Mouse (Mus musculus) kidney, adult 2 months (tissue): ENCODE data around the gene Ffar1. TPM values are rescaled to one million over a fixed set of nuclear protein-coding genes. Genes with fewer than 3 reads are reported as not detected.

ENCODE experiments used
- DNase-seq: peaks from one replicate; pipeline ENCODE4 v3.0.0; 2021
- H3K27ac ChIP-seq: fragments of 200-500 bp; 2 replicates; pipeline ENCODE4 v1.5.1; 2012; ENCODE audit warnings: low read depth, low read length, control low read depth, inconsistent platforms; ENCODE audit not compliant: insufficient read depth
- H3K27me3 ChIP-seq: fragments of 200-500 bp; replicated peaks from 2 replicates; pipeline ENCODE4 v1.6.1; 2012; ENCODE audit warnings: mild to moderate bottlenecking, moderate library complexity, low read length, inconsistent platforms; ENCODE audit not compliant: control insufficient read depth, insufficient read depth
- H3K36me3 ChIP-seq: fragments of 200-500 bp; 2 replicates; pipeline ENCODE4 v1.6.1; 2012; ENCODE audit warnings: mild to moderate bottlenecking, moderate library complexity, low read length, inconsistent platforms; ENCODE audit not compliant: control insufficient read depth, insufficient read depth
- H3K4me1 ChIP-seq: fragments of 200-500 bp; 2 replicates; pipeline ENCODE4 v1.6.1; 2011; ENCODE audit warnings: low read length; ENCODE audit not compliant: control insufficient read depth, insufficient read depth
- H3K4me3 ChIP-seq: fragments of 200-500 bp; 2 replicates; pipeline ENCODE4 v1.5.1; 2011; ENCODE audit warnings: mild to moderate bottlenecking, low read depth, low read length, control low read depth; ENCODE audit not compliant: insufficient read depth
- CTCF ChIP-seq: fragments of 200-500 bp; conservative IDR thresholded peaks from 2 replicates; pipeline ENCODE4 v1.5.1; 2011; ENCODE audit warnings: low read depth, mild to moderate bottlenecking, control low read depth, low read length, moderate library complexity, mixed read lengths; ENCODE audit not compliant: insufficient read depth, insufficient read length
- POLR2A ChIP-seq: fragments of 200-500 bp; IDR thresholded peaks from one replicate; pipeline ENCODE4 v1.6.1; 2011; ENCODE audit warnings: low read depth, low read length, control low read depth
- WGBS: fragments of 180-500 bp; shearing (Covaris S2); methylation state at CpG from one replicate; pipeline ENCODE4 v1.1.7; 2018; 5-methylcytosine and 5-hydroxymethylcytosine counted together
- polyA plus RNA-seq: library from polyadenylated mRNA; depleted of rRNA; stranded (reverse); fragments of >200 nt; gene quantifications from 2 replicates; pipeline ENCODE4 v1.2.3, GENCODE M21; 2012

Ffar1 gene
- polyA plus RNA-seq, 1 experiment, result 0.48 TPM

GRCm38 (mm10) chr7:30851421-30851820, 9.9 kb downstream of the Ffar1 start:
- 78% methylated on average over 1 of the region's 1 CpGs for WGBS
- Histone ChIP-seq H3K36me3 (no peaks in the 10 kb centered on the region), H3K4me3 (no peak overlapping the region), H3K4me1 (peaks cover 24% of the 10 kb centered on the region), H3K27me3 (no peaks in the 10 kb centered on the region), H3K27ac (no peak overlapping the region)
- TF ChIP-seq CTCF (no peak), POLR2A (no peak)
- DNase-seq, result no peak

- Histone ChIP-seq H3K27ac (peak overlapping the region; percentile 90), H3K27me3 (no peaks in the 10 kb centered on the region), H3K4me3 (no peak overlapping the region), H3K36me3 (no peaks in the 10 kb centered on the region), H3K4me1 (peaks cover 25% of the 10 kb centered on the region)
- DNase-seq, result no peak
- WGBS, result 69% methylated on average over 6 of the region's 6 CpGs
- TF ChIP-seq POLR2A (no peak), CTCF (no peak)
Observed at GRCm38 (mm10) chr7:30847934-30848333, 13.4 kb downstream of the Ffar1 start.

DNA sequence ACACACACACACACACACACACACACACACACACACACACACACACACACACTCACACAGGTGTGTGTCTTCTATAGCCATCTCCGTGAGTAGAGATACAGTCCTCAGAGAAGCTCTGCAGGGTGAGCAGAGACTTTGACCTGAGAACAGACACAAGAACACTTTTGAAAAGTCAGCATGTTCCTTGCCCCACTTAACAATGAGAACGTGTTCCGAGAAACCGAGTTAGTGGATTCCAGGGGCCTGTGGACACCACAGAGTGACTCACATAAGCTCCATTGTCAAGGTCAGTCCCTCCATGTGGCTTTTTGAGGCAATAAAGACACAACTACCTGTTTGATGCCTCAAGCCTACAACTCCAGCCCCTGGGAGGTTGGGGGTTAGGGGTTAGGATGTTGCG, 14.0 kb downstream of the Ffar1 start:
- DNase-seq, result peak; percentile 87
- peak overlapping the region; percentile 55; the same call in 1 of the 2 replicates for H3K27ac ChIP-seq

DNA sequence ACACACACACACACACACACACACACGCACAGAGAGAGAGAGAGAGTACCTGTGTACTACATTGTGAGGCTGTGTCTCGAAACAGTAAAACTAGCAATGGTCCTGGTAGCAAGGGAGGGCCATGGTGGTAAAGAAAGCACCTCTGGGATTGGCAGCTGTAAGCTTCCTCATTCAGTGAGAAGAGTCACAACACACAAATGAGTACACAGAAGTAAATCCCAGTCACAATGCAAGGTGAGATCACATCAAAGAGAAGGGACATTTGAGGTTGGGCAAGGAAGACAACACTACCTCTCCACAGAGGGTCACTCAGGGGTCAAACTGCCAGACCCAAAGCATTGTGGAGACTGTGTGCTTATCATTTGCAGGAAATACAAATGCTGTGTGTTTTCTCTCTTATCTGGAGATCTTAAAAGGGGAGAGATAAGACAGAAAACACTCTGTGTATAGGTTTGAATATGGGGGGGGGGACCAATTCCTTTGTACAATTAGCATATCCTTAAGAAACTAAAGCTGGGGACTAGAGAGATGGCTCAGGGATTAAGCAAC, 14.8 kb downstream of the Ffar1 start:
- Histone ChIP-seq H3K4me1 (peaks cover 27% of the 10 kb centered on the region), H3K27ac (peak overlapping the region; percentile 55; the same call in 1 of the 2 replicates), H3K36me3 (no peaks in the 10 kb centered on the region), H3K27me3 (no peaks in the 10 kb centered on the region), H3K4me3 (no peak overlapping the region)
- TF ChIP-seq POLR2A (no peak), CTCF (no peak)
- 87% methylated on average over 2 of the region's 2 CpGs for WGBS
- DNase-seq, result no peak

More for the DNA sequence above, 14.0 kb downstream of the Ffar1 start:
- Histone ChIP-seq H3K4me1 (peaks cover 25% of the 10 kb centered on the region), H3K4me3 (no peak overlapping the region), H3K36me3 (no peaks in the 10 kb centered on the region), H3K27me3 (no peaks in the 10 kb centered on the region)
- TF ChIP-seq POLR2A, result no peak
- TF ChIP-seq CTCF, result no peak
- 57% methylated on average over 5 of the region's 5 CpGs for WGBS

GRCm38 (mm10) chr7:30844676-30845297, 16.6 kb downstream of the Ffar1 start:
- H3K27ac ChIP-seq, result no peak overlapping the region
- WGBS, result 52% methylated on average over 7 of the region's 7 CpGs
- DNase-seq, result no peak
- no peak for TF ChIP-seq POLR2A
- TF ChIP-seq CTCF, result no peak
- no peaks in the 10 kb centered on the region for H3K36me3 ChIP-seq
- no peaks in the 10 kb centered on the region for H3K27me3 ChIP-seq
- H3K4me1 ChIP-seq, result peaks cover 21% of the 10 kb centered on the region
- no peak overlapping the region for H3K4me3 ChIP-seq

- no peaks in the 10 kb centered on the region for H3K27me3 ChIP-seq
- no peak for DNase-seq
- no peaks in the 10 kb centered on the region for H3K36me3 ChIP-seq
- no peak overlapping the region for H3K4me3 ChIP-seq
- no peak overlapping the region for H3K27ac ChIP-seq
- TF ChIP-seq CTCF (no peak), POLR2A (no peak)
- peaks cover 7% of the 10 kb centered on the region; the same call in 1 of the 2 replicates for H3K4me1 ChIP-seq
- WGBS, result 82% methylated on average over 5 of the region's 5 CpGs
Observed at GRCm38 (mm10) chr7:30842092-30842491, 19.3 kb downstream of the Ffar1 start.

DNA sequence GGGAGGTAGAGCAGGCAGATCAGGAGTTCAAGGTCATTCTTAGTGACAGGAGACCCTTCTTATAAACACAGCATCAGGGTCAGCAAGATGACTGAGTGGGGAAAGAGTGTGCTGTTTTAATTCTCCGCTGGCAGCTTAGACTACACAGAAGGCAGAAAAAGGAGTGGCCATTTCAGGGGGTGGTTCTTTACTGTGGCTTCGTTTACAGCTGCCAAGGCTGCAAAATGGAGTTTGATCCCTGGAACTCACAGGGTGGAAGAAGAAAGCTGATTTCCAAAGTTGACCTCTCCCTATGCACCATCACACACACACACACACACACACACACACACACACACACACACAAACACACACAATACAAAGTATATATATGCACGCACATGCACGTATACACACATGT, 20.0 kb downstream of the Ffar1 start:
- H3K4me1 ChIP-seq, result peaks cover 3% of the 10 kb centered on the region; the same call in 1 of the 2 replicates
- peak; percentile 27 for DNase-seq
- no peaks in the 10 kb centered on the region for H3K27me3 ChIP-seq
- TF ChIP-seq POLR2A (no peak), CTCF (no peak)
- H3K4me3 ChIP-seq, result no peak overlapping the region
- no peak overlapping the region for H3K27ac ChIP-seq
- WGBS, result 72% methylated on average over 4 of the region's 4 CpGs
- H3K36me3 ChIP-seq, result no peaks in the 10 kb centered on the region

DNA sequence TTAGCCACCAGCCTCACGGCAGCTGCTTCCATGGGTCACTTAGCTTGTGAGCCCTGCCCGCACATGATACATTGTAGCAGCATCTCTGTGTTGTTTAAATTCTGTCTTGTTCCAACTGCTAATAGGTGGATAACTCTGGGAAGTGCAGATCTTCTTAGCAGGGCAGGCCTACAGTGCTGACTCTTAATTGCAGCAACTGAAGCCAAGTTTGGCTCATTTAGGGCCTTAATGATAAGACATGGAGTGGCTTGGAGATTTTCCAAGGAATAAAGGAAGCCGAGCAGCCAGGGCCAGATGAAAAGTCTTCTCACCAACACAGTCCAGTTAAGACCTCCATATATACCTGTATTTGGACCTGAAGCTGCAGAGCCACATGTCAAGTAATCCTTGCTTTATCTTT, 21.1 kb downstream of the Ffar1 start:
- 69% methylated on average over 3 of the region's 3 CpGs for WGBS
- no peak for TF ChIP-seq POLR2A
- no peak for DNase-seq

More for the DNA sequence above, 21.1 kb downstream of the Ffar1 start:
- Histone ChIP-seq H3K4me3 (no peak overlapping the region), H3K27ac (no peak overlapping the region), H3K36me3 (no peaks in the 10 kb centered on the region), H3K27me3 (no peaks in the 10 kb centered on the region), H3K4me1 (peaks cover 3% of the 10 kb centered on the region; the same call in 1 of the 2 replicates)
